Mouse (Mus musculus) heart, postnatal 10 days (tissue): ENCODE data around the gene Atrn. TPM values are rescaled to one million over a fixed set of nuclear protein-coding genes. Genes with fewer than 3 reads are reported as not detected.

ENCODE experiments used
- DNase-seq, 2 experiments: peaks; one replicate each; pipeline ENCODE4 v3.0.0; 2021
- intact Hi-C: fragments of 180-260 bp; cut with DNase I; formaldehyde crosslinking; loops from one replicate; pipeline ENCODE4 v1.15.1; 2025
- total RNA-seq, 2 experiments: library from RNA; stranded (reverse); gene quantifications; 2 replicates each; pipeline ENCODE4 v1.2.3; 2021

Atrn gene
- total RNA-seq = 10 to 100 TPM; 29.4 to 30.9 TPM

DNA sequence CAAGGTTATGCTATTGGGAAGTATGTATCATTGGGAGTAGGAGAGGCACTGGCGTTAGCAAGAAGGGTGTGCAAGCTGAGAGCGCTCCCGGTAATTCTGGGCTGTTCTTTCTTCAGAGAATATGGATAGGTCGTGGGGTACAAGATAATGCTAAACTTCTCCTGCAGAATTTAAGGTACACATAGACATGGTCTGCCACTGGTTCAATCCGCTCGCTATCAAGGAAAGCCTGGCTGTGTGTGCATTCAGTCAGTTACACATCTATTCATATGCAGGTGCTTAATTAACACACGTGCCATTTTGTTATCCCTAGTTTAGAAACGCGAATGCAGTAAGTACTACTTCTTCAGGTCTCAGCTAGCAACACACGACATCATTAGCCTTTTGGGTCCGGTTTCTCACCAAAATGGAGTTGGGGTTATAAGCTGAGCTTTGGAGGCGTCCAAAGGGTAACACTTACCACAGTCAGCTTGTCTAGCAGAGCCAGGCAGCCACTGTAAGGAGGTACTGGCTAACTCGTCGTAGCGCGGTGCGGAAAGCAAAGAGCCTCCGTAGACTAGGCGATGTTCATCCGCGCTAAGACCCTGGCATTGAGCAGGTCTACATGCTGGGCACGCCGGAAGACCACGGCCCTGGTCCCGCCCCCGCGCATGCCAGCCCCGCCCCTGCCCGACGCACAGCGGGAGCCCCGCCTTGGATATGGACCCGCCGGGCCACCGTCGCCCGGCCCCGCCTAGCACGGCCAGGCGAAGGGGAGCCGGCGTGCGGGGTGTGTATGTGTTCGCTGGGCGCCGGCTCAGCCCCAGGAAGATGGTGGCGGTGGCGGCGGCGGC lies at the start of gene Atrn, which contains the start of gene 4930402H24Rik:
Atrn (plus strand) TSS at position 745 of the 833 bp plus-strand sequence.
4930402H24Rik (minus strand) TSS at position 656 of the 833 bp plus-strand sequence.
- DNase-seq = peak; percentile 93
- intact Hi-C loops = loop anchor here (5.0 kb wide), 1 partner anchor 64 kb away; no protein-coding TSS in a partner anchor

DNA sequence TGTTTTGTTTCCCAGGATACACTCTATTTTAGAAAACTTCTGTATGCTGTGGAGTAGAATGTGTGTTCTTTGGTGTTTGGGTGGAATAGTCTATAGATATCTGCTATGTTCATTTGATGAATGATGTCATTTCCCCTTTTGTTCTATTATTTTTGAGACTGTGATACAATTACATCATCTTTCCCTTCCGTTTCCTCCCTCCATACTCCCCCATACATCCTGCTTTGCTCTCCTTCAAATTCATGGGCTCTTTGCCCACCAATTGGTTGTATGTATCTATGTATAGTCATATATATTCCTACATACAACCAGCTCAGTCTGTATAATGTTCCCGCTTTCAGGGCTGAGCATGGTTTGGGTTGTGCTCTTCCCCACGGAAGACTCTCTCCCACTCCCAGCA lies 44.2 kb upstream of the Atrn start:
- no peak for DNase-seq
- intact Hi-C loops = no loop called here

DNA sequence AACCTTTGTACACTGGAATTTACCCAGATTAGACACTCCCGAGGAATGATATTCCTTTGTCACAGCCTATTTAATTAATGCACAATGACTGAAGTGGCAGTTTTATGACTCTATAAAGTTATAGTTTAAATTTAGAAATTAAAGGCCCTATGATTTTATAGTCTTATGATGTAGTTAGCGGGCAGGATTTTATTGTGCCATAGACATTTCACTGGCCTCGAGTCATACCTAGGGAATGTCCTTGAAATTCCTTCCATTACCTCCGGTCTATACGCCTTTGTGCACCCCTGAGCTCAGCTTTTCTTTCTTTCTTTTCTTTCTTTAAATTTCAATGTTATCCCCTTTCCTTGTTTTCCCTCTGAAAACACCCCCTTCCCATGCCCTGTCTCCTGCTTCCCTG lies 35.4 kb upstream of the Atrn start:
- intact Hi-C loops = no loop called here
- no peak for DNase-seq

DNA sequence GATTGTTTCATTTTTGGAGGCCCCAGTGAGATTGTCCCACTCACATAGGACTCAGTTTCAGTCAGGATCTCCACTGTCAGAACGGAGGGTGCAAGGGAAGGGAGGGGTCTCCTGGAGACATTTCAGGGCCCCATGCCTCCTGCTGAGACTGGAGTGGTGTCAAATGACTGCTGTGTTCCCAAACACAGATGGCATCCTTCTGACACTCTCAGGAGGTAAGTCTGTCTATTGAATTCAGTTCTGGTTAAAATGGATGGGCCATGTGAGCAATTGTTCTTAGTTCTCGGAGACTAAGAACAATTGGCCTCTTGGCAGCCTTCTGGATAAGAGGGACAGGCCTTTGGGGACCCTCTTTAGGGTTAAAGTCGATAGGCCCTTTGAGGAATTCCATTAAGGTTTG lies 28.9 kb upstream of the Atrn start:
- intact Hi-C loops = no loop called here
- no peak for DNase-seq

DNA sequence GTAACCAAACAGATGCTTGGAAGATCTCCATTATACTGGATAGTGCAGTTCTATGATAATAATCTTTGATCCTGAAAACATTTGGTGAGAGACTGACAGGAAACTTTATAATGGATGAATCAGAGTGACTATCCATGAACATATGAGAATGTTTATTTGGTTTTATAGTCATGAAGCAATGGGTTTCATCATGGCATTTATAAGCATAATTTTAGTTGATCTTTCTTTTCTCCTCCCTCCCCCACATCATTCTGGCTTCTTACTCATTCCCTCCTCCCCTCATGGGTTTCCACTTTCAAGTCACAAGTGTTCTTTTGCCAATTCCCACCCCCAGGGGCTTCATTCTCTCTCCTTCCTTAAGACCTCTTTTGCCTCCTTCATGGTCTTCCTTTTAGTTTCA lies 19.3 kb upstream of the Atrn start:
- no peak for DNase-seq

DNA sequence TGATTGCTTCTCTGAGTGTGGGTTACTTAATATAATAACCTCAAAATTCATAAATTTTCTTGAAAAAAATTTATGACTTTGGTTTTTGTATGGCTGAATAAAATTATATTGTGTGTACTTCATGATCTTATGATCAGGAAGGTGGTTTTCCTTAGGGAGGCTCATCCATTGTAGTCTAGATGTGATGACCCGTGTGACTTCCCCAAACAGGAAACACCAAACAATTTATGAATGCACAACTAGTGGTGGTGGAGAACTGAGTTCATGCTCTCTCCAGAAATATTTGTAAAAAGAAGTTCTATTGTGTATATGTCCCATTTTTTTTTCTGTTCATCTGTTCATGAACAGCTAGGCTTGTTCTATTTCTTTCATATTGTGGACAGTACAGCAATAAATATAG lies 18.8 kb upstream of the Atrn start:
- intact Hi-C loops = no loop called here
- no peak for DNase-seq

More for the DNA sequence above, 19.3 kb upstream of the Atrn start:
- intact Hi-C loops = no loop called here

DNA sequence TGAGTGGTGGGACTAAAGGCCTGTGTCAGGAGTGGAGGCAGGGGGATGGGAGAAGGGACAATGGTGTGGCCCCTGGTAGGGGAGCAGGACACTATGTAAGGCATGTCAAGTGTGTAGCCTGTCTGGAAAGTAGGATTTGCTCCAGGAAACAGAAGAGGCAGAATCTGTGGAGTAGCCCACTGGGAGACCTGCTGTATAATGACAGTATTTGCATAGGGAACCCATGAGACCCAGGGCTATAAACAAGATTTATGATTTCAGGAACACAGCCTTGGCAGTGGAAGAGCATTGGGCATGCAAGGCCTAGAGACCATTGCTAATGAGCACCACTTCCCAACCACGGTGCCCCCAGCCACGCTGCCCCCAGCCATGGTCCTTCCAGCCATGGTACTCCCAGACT lies 9.4 kb upstream of the Atrn start:
- intact Hi-C loops = no loop called here
- DNase-seq = no peak

DNA sequence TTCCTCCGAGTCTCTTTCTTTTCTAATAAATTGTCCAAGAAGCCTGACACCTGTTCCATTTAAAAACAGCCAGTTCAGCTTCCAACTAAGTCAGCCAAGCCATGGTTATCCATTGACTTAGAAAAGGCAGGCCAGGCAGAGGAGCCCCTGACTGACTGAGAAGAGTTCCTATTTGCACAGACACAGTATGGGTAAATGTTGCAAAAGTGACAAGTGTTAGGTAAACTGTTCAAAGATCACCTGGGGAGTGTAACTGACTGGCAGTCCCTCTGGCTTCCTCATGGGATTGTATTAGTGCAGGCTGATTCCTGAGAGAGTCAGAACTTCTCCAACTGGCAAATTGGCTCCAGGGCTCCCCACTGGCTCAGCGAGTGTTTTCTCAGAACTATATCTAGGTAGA lies 8.4 kb upstream of the Atrn start:
- intact Hi-C loops = no loop called here
- DNase-seq = no peak

DNA sequence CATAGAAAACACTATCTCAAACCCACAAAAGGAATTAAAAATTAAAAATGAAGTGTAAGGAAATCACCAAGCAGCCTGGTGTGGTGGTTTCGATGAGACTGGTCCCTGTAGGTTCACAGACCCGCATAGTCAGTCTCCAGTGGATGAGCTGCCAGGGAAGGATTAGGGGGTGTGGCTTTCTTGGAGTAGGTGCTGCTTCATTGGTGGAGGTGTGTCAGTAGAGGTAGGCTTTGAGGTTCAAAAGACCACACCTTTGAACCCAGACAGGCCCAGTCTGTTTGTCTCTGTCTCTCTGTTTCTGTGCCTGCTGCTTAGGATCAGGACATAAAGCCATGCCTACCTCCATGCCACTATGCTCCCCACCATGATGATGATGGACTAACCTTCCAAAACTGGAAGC lies 7.5 kb upstream of the Atrn start:
- no peak for DNase-seq
- intact Hi-C loops = no loop called here

DNA sequence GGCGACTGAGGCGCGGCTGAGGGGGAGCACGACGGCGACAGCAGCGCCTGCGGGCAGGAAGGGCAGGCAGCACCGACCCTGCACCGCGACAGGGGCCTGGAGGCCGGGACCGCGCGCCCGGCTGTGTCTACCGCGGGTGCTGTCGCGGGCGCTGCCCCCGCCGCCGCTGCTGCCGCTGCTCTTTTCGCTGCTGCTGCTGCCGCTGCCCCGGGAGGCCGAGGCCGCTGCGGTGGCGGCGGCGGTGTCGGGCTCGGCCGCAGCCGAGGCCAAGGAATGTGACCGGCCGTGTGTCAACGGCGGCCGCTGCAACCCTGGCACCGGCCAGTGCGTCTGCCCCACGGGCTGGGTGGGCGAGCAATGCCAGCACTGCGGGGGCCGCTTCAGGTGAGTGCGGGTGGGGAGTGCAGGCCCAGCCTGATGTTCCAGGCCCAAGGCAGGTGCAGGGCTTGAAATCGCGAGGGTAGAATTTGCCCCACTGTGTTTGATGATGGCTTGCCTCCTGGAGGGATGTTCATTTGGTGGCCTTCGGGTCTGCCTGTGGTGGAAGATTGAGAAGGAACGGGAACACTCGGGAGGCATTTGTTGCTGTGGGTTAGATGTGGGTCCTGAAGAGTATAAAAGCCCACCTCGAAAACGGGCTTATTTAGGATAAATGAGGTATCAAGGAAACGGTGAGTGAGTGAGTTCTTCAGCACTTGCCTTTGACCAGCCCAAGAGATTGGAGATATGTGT lies 455 bp downstream of the Atrn start:
- DNase-seq = no peak
- intact Hi-C loops = loop anchor here (5.0 kb wide), 1 partner anchor 64 kb away; no protein-coding TSS in a partner anchor

DNA sequence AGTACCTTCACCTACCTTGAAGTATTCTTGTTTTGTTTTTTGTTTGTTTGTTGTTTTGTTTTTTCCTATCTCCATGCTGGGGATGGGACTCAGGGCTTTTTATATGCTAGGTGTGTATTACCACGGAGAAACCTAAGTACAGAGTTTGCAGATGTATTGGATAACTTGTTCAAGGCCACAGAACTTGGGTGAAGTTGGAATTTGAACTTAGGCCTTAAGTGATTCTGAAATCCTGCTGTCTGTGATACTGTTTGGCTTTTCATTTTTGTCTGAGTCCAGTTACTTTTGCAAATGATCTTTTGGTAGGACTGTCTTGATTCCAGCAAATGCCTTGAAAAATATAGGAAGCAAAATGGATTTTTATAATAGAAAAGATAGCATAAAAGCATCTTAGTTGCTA lies 5.4 kb downstream of the Atrn start:
- intact Hi-C loops = no loop called here
- DNase-seq = no peak

DNA sequence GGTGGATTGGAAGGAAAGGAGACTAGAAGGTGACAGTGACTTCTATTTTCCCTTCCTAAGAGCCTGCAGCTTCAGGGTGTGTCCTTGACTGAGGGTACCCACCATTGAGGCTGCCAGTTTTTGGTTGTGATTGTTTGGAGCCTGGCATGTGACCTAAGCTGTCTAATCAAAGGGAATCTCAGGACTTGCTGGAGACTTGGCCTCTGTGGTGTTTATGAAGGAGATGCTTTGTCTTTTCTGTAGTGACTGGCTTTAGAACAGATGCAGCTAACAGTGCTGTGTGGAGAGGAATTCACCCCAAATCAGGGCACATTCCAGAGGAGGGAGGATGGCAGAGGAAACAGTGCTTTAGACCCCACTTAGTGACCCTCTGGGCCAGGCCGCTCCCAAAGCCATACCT lies 8.6 kb downstream of the Atrn start:
- intact Hi-C loops = no loop called here
- peak in 1 of 2 experiments; percentile 17 for DNase-seq

DNA sequence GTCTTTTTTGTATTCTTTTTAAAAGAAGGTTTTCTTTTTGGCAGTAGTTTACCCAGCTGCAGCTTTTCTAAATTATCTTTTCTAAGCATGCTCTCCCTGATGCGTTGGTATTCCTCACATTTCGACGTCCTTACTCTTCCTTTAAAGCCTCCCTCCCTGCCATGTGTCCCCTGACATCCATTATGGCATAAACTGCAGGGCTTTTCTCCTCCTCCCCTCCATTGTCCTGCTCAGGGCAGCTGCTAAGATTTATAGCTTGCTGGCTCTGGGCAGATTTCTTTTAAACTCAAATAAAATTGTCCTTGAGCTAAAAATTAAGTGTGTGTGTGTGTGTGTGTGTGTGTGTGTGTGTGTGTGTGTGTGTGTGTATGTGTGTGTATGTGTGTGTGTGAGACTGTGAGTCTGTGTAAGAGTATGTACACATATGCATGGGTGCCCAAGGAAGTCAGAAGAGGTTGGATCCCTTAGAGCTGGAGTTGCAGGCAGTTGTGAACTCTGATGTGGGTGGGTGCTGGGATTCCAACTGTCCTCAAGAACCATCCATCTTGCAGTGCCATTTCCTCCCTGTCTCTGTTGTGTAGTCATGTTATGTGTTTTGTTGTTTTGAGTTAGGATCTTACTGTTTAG lies 10.3 kb downstream of the Atrn start:
- intact Hi-C loops = no loop called here
- DNase-seq = no peak

DNA sequence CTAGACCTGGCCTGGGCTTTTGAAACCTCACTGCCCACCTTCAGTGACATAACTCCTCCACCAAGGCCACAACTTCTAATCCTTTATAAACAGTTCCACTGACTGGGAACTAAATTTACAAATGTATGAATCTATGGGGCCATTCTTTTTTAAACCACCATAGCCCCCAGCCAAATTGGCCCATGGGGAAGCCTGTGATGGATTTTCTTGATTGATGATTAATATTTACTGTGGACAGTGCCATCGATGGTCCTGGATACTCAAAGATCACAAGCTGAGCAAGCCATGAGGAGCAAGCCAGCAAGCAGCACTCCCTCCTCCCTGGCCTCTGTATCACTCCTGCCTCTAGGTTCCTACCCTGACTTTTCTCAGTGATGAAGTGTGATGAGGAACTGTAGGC lies 11.4 kb downstream of the Atrn start:
- DNase-seq = no peak
- intact Hi-C loops = no loop called here

DNA sequence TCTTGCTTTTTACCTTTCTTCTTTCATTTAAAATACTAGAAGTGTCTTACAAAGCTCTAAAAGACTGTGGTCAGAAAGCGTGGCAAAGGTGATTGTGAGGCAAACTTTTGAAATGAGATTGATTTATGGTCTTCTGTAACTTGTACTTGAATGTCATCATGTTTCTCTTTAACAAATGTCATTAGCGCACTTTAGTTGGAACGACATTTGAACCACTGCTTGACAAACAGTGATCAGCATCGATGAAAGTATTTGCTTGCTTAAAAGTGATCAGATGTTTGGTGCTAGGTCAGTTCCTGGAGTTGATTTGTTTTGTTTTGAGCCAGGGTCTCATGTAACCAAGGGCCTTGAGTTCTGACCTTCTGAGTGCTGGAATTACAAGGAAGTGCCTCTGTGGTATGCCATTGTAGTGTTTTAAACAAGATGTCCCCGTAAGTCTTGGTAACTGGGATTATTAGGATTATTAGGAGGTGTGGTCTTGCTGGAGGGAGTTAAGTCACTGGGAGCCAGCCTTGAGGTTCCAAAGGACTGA lies 12.8 kb downstream of the Atrn start:
- DNase-seq = no peak
- intact Hi-C loops = no loop called here

DNA sequence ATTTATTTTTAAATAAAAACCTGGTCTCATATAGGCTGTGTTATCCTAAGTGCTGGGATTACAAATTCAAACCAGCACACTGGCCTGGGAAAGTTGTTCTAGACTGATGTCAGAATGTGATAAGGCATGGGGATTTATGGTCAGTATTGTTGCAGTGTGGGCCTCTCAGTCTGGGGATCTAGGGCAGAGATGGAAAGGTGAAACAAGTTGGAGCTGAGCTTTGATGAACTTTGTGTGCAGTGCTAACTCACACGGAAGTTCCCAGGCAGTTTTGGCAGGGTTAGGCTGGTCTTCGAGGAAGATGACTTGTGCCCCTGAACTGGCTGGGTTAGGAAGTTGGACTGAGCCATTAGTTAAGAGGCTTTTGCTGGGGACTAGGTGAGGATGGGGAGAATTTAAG lies 18.7 kb downstream of the Atrn start:
- intact Hi-C loops = no loop called here
- DNase-seq = no peak

DNA sequence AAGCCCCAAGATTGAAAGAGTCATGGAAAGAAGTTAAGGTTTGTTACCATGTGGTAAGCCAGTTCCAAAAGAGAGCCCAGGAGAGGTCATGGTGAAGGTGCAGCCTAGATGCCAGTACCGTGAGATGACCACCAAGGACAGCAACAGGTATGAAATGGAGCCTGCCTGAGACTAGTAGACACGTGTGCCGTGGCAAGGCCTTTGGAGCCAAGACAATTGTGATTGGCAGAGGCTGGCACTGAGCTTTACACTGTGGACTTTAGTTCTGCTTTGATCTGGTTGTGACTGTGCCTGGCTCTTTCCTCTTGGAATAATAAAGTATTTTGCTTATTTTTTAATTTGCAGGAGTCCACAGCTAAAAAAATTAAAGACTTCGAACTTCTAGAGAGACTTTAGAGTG lies 21.7 kb downstream of the Atrn start:
- intact Hi-C loops = no loop called here

DNA sequence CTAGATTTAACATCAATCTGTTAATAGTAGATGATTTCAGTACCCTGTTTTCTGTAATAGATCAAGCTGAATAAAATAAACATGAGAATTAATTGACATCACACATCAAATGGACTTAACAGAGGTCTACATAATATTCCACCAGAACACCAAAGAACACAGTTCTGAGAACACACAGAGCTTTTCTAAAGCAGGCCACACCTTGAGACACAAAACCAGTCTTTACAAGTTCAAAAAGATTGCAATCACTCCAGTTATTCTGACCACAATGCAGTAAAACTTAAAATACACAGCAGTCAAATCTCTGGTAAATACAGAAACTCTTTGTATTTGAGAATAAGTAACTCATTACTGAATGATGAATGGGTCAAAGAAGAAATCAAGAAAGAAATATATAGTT lies 22.2 kb downstream of the Atrn start:
- intact Hi-C loops = no loop called here
- DNase-seq = no peak

More for the DNA sequence above, 21.7 kb downstream of the Atrn start:
- no peak for DNase-seq

DNA sequence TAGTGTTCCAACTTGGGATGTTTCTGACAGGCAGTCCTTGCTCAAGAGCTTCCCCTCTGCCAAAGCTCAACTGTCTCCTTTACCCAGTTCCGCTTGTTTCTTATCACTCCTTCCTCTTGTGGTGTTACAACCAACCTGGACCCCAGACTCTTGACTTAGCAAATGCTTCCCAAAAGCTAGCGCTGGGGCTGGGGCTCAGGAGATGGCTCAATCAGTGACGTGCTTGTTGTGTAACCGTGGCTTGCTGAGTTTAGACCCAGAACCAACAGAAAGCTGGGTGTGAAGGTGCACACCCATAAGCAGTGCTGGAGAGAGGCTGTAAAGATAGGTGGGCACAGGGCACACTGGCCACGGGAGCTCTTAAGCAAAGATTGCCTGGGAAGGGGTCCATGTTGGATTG lies 23.7 kb downstream of the Atrn start:
- no peak for DNase-seq

DNA sequence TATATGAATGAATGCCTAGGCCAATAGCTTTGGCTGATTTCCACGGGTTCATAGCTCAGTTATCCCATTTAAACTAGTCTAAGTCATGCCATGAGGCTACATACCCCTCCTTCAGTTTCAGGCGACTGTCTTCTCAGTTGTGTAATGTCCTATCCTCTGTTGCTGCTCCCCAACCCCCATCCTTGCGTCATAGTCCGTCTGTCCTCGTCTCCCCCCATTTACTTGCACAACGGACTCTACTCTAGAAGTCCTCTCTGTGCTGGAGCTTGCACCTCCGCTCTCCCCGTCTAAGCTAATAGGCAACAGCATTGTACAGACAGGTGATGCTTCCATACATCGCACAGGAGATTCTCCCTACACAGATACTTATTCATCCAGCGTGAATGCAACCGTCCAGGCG lies 26.6 kb downstream of the Atrn start:
- intact Hi-C loops = no loop called here
- no peak for DNase-seq

More for the DNA sequence above, 23.7 kb downstream of the Atrn start:
- intact Hi-C loops = no loop called here

DNA sequence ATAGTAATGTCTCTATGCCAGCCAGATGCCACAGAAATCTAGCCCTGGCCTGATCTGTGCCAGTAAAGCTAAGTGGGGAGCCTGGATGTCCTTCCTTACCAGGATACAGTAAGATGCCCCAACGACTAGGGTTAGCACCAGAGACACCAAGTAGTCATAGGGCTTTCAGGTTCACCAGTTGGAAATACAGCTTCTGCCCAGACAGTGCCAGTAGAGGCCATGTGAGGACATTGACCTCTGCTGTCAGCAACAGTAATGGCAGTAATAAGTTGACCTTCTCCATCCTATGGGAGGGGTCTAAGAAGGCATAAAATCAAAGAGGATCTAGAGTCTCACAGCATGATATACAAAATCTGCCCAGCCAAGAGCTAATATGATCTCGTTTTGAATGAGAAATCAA lies 43.5 kb downstream of the Atrn start:
- DNase-seq = peak; percentile 10 to 18
- intact Hi-C loops = loop anchor here (2.0 kb wide), 1 partner anchor 131 kb away; no protein-coding TSS in a partner anchor
